Mouse (Mus musculus): Measurements from ENCODE around the gene Atp6v1fnb.

DNA sequence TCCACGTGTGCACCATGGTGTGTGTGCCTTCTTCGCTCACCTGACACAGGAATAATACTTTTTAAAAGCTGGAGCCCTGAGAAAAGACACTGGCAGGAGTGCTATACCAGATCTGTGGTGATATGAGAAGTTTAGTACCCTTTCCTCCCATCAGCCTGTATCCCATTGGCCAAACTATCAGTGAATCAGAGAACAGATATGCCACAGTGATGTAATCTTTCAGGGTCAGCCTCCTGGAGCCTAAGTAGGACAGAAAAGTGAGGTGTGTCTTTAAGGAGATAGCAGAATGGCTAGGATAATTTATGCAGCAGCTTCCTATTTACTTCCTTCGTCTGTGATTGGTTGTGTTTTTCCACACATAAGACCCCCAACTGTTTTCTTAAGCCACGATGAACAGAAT lies 43.1 kb upstream of the Atp6v1fnb start:
- TF ChIP-seq CTCF (IDR thresholded peaks at IDR 0.05; ENCODE audit: insufficient read depth, low read depth, low read length), result no peak
- TF ChIP-seq POLR2A (IDR thresholded peaks at IDR 0.05; ENCODE audit: insufficient read depth, low read depth, low read length), result no peak
